Mouse (Mus musculus): ENCODE measurements around the gene Iqgap2. TPM values are rescaled to one million over a fixed set of nuclear protein-coding genes. Genes with fewer than 3 reads are reported as not detected.

Iqgap2 gene
- total RNA-seq, 1 experiment from 2014 or later = 147 TPM

- no peak for DNase-seq
Observed at GRCm38 (mm10) chr13:95617671-95618171, 274.0 kb downstream of the Iqgap2 start.

- no peak for DNase-seq
Observed at GRCm38 (mm10) chr13:95617082-95617670, 274.5 kb downstream of the Iqgap2 start.

GRCm38 (mm10) chr13:95616512-95616911 lies 275.2 kb downstream of the Iqgap2 start:
- DNase-seq = no peak

GRCm38 (mm10) chr13:95614757-95615156 lies 277.0 kb downstream of the Iqgap2 start:
- DNase-seq = no peak

GRCm38 (mm10) chr13:95612243-95612642 lies 279.5 kb downstream of the Iqgap2 start:
- no peak for DNase-seq

- DNase-seq = no peak
Observed at GRCm38 (mm10) chr13:95611752-95612151, 280.0 kb downstream of the Iqgap2 start.

- DNase-seq = no peak
Observed at GRCm38 (mm10) chr13:95610786-95611562, 280.7 kb downstream of the Iqgap2 start.

- no peak for DNase-seq
Observed at GRCm38 (mm10) chr13:95609088-95609420, 282.7 kb downstream of the Iqgap2 start.

- DNase-seq = no peak
Observed at GRCm38 (mm10) chr13:95608416-95609087, 283.2 kb downstream of the Iqgap2 start.

GRCm38 (mm10) chr13:95607019-95607418 lies 284.7 kb downstream of the Iqgap2 start:
- no peak for DNase-seq

- DNase-seq = no peak
Observed at GRCm38 (mm10) chr13:95604288-95604687, 287.4 kb downstream of the Iqgap2 start.

GRCm38 (mm10) chr13:95599833-95600359 lies 291.8 kb downstream of the Iqgap2 start:
- no peak for DNase-seq

- DNase-seq = no peak
Observed at GRCm38 (mm10) chr13:95598232-95598920, 293.3 kb downstream of the Iqgap2 start.

- no peak for DNase-seq
Observed at GRCm38 (mm10) chr13:95597578-95597977, 294.1 kb downstream of the Iqgap2 start.

GRCm38 (mm10) chr13:95596689-95597088 lies 295.0 kb downstream of the Iqgap2 start:
- no peak for DNase-seq

- no peak for DNase-seq
Observed at GRCm38 (mm10) chr13:95595921-95596320, 295.8 kb downstream of the Iqgap2 start.

- DNase-seq = no peak
Observed at GRCm38 (mm10) chr13:95595411-95595810, 296.3 kb downstream of the Iqgap2 start.

- no peak for DNase-seq
Observed at GRCm38 (mm10) chr13:95592860-95593259, 298.9 kb downstream of the Iqgap2 start.

- DNase-seq = no peak
Observed at GRCm38 (mm10) chr13:95591606-95592005, 300.1 kb downstream of the Iqgap2 start.

- no peak for DNase-seq
Observed at GRCm38 (mm10) chr13:95587628-95588027, 304.1 kb downstream of the Iqgap2 start.

- DNase-seq = peak; percentile 13
Observed at GRCm38 (mm10) chr13:95584898-95585297, 306.8 kb downstream of the Iqgap2 start.

Measured in adrenal gland, postnatal 25 days (tissue).